Mouse (Mus musculus): ENCODE results near the gene Cdk9.

Cdk9 gene

DNA sequence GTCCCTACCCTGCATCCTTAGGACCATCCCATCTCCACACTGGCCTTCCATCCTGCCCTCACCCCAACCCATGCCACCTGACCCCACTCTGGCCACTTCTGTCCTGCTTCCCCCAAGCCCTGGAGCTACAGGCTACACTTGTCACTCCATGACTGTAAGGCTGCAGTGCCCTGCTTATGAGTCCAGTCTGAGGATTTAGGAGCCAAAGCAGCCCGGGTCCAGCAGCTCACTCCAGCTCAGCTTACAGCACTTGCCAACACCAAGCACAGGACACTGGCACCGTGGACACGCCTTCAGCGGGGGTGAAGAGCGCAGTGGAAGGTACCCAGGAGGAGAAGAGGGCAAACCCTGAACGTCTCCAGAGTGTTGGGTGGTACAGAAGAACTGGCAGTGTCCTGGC is 5.9 kb downstream of the Cdk9 start:
- no peak for DNase-seq (ENCODE audit: low read depth)

DNA sequence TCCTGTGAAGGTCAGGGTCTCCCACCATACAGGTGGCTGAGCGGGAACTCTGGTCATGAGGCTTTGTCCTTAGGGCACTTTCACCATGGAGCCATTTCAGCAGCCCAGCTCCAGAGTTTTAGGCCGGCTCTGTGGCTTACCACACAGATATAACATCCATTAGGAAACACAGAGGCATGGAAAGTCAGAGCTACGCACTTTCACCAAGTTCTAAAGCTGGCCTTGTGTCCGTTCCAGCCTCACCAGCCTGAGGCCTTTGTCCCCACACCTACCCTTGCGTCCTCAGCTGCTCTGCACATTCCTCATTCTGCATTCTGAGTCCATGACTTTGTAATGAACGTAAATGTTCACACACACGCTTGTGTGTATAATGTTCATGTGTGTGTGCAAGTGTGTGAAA is 7.9 kb downstream of the Cdk9 start:
- no peak for DNase-seq (ENCODE audit: low read depth)

DNA sequence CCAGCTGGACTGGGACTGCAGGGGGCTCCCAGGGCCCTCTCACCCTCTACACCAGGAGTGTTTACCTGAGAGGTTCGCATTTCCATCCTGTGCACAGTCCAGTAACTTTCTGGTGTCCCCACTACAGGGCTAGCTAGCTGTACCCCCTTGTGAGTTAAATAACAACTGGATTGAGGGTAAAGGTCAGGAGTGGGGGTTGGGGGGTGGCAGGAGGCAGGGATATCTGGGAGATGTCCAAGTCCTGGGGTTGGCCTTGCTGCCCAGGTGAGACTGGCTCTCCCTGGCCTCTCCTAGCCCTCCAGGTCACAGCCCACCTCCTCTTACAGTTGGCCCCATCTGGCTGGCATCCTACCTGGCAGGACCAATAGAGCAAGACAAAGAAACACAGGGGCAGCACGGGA is 8.9 kb downstream of the Cdk9 start, which contains the start of gene Fpgs:
Gene Fpgs (minus strand): TSS at position 125 of the 401 bp plus-strand sequence.
- no peak for DNase-seq (ENCODE audit: low read depth)

DNA sequence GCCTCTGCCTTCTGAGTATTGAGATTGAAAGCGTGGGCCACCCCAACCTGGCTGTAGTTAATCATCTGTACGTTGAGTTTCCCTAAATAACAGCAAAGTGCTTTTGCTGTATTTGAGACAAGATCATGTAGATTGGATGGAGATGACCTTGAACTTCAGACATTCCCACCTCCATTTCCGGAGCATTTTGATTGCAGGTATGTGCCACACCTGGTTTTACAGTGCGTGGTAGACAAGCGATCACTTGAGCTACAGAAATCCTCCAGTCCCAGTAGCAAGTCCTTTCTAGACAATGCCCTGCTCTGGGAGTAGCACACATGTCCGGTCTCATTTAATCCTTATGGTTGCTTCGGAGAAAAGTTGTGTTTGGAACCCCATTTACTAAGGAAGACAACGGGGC is 9.8 kb downstream of the Cdk9 start:
- no peak for DNase-seq (ENCODE audit: low read depth)

DNA sequence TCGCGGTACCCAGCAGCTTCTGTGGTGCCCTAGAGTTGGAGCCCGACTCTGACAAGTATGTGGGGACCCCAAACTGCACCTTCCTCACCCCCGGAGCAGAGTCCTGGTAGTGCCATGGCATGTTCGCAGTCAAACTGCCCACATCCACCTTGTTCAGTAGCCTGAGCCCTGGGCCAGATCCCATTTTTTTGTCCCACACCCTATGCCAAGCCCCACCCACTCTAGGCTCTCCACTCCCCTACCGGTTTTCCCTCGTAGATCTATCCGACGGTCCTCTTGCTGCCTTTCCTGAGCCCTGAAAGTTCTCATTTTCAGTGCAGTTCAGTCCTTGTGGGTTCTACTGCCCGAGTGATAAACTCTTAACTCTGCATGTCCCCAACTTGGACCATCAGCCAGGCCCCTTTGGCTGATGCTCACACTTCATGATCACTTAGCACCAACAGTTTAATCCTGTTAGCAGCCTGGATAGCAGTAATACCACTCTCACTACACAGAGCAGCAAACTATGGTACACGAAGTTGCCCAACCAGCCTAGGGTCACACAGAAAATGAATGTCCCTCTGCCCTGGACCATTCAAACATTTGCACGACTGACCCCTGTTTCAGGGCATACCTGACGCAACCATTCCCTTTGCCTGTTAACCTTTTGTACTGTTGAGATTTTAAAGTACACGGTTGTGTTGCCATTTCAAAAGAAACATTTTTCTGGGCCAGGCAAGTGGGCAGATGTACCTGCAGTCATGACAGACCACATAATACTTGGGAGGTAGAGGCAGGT is 11.7 kb downstream of the Cdk9 start:
- DNase-seq (ENCODE audit: low read depth): no peak

DNA sequence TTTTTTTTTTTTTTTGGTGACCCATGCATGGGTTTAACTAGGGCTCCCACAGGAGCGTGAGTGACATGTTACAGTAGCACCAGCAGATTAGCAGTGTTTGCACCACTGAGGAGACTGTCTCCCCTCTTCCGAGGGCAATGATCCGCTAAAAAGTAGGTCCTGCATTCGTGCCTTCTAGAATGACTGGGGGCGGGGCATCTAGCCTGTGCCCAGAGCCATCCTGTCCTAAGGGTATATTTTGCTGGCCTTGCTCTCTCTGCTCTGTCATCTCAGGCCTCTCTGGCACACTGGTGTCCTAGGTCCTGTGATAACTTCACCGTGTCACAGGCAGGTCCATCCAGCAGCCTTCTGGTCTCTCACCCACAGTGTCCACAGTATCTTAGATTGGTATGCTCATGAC is 13.2 kb downstream of the Cdk9 start:
- DNase-seq (ENCODE audit: low read depth): no peak

DNA sequence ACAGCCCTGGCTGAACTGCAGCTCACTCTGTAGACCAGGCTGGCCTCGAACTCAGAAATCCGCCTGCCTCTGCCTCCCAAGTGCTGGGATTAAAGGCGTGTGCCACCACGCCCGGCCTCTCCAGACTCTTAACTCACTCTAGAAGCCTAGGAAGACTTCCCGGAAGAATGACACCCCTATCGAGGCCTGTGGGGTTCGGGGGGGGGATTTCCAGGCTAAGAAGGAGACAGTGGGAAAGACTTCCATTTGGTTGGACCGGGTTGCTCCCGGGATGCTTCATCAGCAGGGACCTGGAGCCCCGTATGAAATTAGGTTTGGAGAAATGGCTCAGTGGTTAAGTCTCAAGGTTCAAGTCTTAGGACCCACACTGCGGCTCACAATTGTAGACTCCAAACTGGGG is 18.2 kb downstream of the Cdk9 start:
- DNase-seq (ENCODE audit: low read depth): no peak

DNA sequence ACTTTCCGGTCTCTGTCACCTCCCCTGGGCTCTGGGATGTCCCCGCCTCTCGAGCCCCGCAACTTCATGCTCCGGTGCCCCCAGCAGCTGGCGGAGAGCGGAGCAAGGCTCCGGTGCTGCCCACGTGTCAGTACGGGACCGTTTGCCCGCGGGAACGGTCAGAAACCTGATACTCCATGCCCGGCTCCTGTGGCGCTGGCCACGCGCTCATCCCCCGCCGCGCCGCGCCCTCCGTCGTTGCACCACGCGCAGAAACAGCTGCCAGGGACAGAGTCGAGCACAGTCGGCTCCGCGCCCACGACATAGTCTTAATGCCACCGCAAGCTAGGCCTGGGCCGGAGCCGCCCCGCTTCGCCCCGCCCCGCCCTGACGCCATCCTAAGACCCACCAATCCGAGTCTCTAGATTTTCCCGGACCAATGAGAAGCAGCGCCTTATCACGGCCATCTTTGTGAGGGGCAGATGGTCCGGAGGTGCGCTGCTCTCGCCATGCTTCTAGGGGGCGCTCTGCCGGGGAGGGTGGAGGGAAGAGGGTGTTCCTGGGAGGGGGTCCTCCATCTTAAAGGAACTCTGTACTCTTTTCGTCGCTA is 19.0 kb downstream of the Cdk9 start:
- DNase-seq (ENCODE audit: low read depth): peak; percentile 98

DNA sequence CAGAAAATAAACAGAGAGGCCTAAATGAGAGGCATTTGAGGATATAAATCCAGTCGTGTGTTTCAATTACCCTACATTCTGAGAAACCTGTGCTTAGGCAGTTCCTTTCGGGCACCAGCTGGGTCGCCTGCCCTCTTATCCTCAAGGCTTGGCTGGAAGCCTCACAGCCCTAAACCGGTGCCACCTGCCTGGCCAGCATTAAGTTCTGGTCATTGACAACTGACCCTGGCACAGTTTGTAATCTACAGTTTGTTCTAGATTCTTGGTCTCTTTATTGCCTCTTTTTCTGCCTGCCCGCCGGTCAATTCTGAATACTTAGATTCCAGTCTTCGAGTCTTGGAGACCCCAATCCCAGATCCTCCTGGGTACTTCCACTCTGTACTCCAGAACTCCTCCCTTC is 19.6 kb downstream of the Cdk9 start:
- no peak for DNase-seq (ENCODE audit: low read depth)

DNA sequence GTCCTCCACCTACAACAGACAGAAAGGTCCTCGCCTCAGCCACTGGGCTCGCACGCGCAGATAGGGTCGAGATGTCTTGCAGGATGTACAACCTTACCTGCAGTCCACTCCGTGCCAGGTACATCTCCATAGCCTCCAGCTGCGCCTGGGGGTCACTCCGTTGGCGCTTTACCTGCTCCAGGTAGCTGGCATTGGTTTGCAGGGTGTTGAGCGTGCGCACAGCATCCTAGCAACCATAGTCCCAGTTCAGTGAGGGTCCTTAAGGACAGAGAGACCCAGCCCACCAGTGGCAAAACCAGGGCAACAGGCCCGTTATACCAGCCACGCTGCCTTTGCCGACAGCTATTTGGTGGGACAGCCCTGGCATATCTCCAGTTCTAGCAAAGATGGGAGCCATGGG is 20.4 kb downstream of the Cdk9 start:
- no peak for DNase-seq (ENCODE audit: low read depth)

DNA sequence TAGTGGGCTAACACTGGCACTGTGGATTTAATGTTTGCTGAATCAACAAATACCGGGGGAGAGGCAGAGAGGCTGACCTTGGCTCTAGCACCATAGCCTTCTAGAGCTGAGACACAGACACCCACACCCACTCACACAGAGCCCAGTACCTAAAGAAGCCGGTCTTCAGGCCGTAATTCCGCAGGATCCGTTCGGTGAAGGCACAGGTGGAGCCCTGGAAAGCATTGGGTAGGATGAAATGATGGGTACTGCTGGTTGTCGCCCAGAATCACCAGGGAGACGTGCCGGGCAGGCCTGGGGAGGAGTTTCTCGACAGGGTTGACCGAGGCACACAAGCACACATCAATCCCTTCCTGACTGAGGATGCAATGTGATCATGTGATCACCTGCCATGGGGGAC is 21.8 kb downstream of the Cdk9 start:
- no peak for DNase-seq (ENCODE audit: low read depth)

DNA sequence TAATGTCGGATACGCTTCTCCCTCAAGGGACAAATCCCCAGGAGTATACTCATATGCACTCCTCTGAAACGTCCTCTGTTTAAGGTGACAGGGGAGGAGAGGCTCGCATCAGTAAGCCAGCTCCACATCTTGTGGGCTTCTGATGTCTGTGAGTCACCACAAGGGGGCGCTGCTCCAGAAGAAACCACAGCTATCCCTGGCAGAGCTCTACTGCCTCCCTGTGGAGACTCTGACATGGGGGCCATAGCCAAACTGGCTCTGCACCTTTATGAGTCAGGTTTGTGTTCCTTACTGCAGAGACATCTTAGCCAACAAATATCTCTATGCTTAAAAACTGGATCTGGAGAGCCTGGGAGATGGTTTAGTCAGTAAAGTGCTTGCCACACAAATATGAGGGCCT is 23.5 kb downstream of the Cdk9 start:
- peak; percentile 90 for DNase-seq (ENCODE audit: low read depth)

DNA sequence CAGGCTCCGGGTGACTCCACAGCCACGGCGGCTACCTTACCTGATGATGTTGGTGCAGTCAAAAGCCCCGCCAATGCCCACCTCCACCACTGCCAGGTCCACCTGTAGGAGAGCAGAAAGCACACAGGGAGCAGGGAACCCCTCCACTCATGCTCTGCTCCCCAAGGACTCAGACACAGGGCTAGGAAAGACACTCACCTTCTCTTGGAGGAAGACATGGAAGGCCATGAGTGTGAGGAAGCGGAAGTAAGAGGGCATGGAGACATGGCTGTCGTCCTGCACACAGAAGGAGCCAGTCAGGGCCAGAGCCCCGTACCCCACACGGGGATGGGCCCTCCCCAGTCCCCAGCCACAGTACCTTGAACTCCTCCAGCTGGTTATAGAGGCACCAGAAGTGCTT is 25.3 kb downstream of the Cdk9 start:
- DNase-seq (ENCODE audit: low read depth): no peak

DNA sequence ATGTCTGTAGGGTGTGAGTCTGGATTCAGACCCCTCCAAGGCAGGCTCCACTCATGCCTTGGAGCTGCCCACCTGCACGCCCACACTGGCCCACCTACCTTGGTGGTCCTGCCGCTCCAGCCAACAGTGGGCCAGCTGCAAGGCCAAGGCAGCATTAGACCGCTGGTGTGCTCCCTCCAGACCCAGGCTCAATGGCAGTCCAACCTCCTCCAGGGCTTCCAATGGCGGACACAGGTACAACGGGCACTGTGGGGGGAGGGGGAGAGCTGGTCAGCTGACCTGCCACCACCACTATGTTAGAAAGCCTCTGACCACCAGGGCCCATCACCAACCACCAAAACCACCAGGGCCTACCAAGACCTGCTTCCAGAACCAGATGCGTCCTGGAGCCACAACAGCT is 26.2 kb downstream of the Cdk9 start:
- DNase-seq (ENCODE audit: low read depth): no peak

DNA sequence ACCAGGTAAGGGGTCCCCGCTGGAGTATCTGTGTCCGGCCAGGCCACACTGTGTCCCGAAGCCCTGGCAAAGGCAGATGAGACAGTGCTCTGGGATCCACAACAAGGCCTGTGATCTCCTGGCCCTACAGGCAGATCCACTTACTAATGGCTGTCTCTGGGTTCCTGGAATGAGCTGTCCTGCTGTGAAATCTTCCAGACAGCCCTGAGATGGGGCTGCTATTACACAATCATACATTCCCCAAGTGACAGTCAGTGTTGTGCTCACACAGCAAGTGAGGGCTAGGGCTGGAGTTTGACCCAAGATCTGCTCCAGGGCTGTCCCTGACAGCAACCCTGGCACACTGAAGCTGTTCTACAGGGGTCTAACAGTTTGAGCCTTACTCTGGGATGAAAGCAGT is 27.1 kb downstream of the Cdk9 start:
- DNase-seq (ENCODE audit: low read depth): no peak

DNA sequence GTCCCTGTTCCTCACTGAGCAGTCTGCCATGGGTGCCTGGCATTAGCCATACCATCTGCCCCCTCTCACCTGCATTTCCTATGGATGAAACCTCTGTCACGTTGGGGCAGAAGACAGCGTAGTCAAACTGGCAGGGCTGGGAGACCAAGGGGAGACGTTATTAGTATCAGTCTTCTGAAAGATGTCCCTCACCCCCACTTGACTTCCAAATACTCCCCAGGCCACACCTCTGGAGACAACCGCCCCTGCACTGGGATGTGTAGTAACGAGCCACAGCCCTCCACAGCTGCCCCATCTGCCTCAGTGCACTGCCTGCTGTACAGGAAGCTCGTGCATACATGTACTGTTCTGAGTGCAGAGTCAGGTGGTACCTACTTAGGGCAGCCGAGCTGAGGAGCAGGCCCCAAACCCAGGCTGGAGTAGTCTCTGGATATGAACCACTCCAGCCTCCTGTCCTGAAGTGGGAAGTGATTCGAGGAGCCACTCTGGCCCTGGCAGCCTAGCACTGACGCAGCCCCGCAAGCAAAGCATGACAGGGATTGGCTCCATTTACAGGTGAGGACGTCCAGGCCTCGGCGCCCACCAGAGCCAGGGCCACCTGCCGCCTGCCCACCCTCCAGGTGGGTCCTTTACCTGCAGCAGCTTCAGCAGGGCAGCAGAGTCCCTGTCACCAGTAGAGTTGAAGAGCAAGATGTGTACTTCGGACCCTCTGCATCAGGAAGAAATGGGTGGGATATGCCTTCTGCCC is 28.0 kb downstream of the Cdk9 start:
- no peak for DNase-seq (ENCODE audit: low read depth)

DNA sequence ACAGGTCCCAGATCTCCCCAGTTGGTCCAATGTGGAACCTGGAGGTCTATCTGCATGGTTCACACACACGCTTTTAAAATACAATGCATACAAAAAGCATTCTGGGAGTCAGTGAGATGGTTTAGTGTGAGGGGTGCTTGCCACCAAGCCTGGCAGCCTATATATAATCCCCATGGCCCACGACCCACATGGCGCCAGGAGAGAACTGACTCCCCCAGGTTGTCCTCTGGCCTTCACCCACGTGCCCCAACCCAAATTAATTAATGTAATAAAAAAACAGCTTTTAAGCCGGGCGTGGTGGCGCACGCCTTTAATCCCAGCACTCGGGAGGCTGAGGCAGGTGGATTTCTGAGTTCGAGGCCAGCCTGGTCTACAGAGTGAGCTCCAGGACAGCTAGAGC is 29.2 kb downstream of the Cdk9 start:
- DNase-seq (ENCODE audit: low read depth): no peak

DNA sequence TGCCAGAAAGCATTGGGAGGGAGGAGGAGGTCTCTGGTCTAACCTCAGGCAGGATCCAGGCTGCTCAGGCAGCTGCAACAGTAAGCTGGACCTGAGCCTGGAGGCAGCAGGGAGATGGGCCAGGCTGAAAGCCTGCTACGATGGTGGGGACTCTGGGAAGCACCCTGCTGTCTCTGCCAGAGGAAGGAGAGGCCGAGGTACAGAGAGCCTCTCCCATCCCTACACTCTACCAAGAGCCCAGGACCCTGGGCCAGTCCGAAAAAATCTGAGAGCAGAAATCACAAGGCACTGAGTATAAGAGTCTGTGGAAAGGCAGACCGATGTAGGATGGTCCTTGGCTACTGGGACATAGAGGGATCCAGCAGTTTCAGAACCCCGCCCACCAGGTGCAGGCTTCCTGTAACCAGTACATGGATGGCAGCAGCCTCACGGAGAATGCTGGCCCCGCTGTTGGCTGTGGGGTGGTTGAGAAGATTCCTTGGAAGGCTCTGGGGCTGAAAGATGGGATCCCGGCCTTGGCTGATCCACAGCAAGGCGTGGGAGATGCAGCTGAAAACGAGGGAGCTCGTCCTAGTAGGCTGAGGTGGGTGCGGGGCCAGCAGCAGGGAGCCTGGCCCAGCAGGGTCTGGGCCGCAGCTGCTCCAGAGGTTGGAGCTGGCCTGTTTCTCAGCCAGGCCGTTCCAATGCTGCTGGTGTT is 30.0 kb downstream of the Cdk9 start:
- no peak for DNase-seq (ENCODE audit: low read depth)

DNA sequence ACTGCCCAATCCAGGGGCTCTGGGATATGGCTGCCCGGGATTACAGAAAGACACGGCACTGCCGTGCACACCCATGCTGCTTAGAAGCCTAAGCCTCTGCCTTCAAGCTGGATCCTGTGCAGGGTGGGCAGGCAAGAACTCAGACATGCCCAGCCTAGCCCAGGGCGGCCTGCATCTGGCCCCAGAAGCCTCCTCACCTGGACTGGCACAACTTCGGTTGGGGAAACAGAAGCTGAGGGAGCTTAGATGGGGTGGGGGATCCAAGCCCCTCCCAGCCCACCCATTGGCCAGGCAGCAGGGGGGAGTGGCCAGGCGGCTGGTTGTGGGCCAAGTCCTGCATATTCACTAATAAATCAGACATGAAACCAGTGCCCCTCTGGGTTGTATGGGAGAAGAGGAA is 31.1 kb downstream of the Cdk9 start:
- no peak for DNase-seq (ENCODE audit: low read depth)

DNA sequence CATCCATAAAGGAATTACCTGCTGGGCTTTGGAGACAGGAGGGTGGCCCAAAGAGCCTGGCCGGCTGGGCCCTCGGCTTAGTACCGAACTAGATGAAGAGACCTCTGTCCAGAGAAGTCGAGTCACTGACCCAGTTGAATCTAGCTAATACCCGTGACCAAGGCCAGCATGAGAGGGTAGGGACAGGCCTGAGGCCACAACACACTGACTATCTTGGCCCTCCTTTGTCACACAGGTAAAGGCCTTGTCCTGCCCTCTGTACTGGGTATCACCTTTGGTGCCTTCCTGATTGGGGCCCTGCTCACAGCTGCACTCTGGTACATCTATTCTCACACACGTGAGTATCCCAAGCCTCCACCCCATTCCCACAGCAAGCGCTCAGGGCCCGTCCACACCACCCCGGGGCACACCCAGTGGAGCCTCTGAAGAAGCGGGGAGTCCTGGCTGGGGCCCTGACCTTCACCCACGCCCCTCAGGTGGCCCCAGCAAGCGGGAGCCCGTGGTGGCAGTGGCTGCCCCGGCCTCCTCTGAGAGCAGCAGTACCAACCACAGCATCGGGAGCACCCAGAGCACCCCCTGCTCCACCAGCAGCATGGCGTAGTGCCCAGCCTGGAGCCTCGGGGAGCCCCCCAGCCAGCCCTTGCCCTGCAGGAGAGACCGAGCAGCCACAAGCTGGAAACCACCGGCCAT is 31.8 kb downstream of the Cdk9 start:
- DNase-seq (ENCODE audit: low read depth): no peak

DNA sequence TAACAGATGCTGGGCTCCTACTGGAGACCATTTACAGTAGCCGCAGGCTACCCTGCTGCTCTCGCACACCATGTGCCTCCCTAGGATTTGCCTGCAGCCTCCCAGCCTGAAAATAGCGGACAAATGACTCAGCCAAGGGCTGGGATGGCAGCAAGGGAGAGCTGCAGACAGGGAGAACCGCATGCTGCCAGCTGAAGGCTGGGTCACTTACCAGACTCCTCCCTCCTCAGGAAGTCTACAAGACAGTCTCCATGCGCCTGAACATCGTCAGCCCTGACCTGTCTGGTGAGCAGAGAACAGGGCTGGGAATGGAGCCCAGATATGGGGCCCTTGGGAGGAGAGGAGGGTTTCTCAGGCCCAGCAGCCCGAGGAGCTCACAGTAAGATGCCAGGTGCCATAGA is 32.8 kb downstream of the Cdk9 start:
- DNase-seq (ENCODE audit: low read depth): no peak

DNA sequence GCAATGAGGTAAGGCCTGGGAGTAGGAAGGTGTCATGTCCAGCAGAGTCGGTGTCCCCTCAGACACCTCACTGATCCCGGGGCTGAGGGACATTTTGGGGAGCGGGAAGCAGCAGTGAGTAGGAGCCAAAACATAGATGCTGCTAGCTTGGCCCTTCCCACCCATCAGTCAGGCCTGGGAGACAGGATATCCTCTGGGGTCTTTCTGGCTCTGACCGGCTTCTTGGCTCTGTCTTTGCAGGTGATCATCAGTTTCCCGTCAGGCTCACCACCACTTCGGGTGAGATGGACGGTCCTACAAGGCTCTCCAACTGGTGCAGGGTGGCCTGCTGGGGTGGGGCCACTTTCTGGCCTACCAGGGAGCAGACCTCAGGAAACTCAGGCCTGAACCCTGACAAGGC is 35.2 kb downstream of the Cdk9 start:
- DNase-seq (ENCODE audit: low read depth): no peak
